Mouse (Mus musculus) MEL (cell line): ENCODE measurements around the gene D630003M21Rik. TPM values are rescaled to one million over a fixed set of nuclear protein-coding genes. Genes with fewer than 3 reads are reported as not detected.

Source experiments
- DNase-seq: peaks from one replicate; pipeline ENCODE4 v3.0.0; 2011; ENCODE audit warnings: low read depth, low spot score
- H3K27ac ChIP-seq: 2 replicates; pipeline ENCODE4 v1.5.1; 2012; ENCODE audit warnings: low read depth, mild to moderate bottlenecking, control low read depth, low read length, moderate library complexity; ENCODE audit not compliant: control insufficient read depth
- H3K27me3 ChIP-seq, 2 experiments: fragments of 150-350 bp in 1 of 2; sonication (generic) in 1 of 2; 2 replicates each; pipeline ENCODE4 v1.6.1; 2012; ENCODE audit warnings: low read length in 2 of 2, mild to moderate bottlenecking in 2 of 2, improper control_type of control experiment in 1 of 2, moderate library complexity in 1 of 2; ENCODE audit not compliant: insufficient read depth in 2 of 2, control insufficient read depth in 1 of 2
- H3K36me3 ChIP-seq, 2 experiments: 2 replicates each; pipeline ENCODE4 v1.6.1; 2012 to 2014; ENCODE audit warnings: low read length in 2 of 2, improper control_type of control experiment in 1 of 2, inconsistent platforms in 1 of 2, mild to moderate bottlenecking in 1 of 2; ENCODE audit not compliant: insufficient read depth in 2 of 2, control insufficient read depth in 1 of 2
- H3K4me1 ChIP-seq, 2 experiments: fragments of 150-350 bp in 1 of 2; sonication (generic) in 1 of 2; 2 replicates each; pipeline ENCODE4 v1.6.1; 2012; ENCODE audit warnings: low read length in 2 of 2, improper control_type of control experiment in 1 of 2, mild to moderate bottlenecking in 1 of 2; ENCODE audit not compliant: insufficient read depth in 2 of 2, control insufficient read depth in 1 of 2
- H3K4me3 ChIP-seq, 2 experiments: fragments of 150-350 bp in 1 of 2; sonication (generic) in 1 of 2; 2 replicates each; pipeline ENCODE4 v1.5.1; 2012; ENCODE audit warnings: low read depth in 2 of 2, low read length in 2 of 2, mild to moderate bottlenecking in 2 of 2, moderate library complexity in 2 of 2, control low read depth in 1 of 2, improper control_type of control experiment in 1 of 2; ENCODE audit not compliant: control insufficient read depth in 1 of 2, insufficient read depth in 1 of 2
- H3K79me2 ChIP-seq: 2 replicates; pipeline ENCODE4 v1.6.1; 2012; ENCODE audit warnings: mild to moderate bottlenecking, low read length, moderate library complexity; ENCODE audit not compliant: control insufficient read depth, poor library complexity, insufficient read depth
- H3K9ac ChIP-seq: 2 replicates; pipeline ENCODE4 v1.6.1; 2012; ENCODE audit warnings: low read depth, mild to moderate bottlenecking, control low read depth, low read length, moderate library complexity; ENCODE audit not compliant: control insufficient read depth, poor library complexity, severe bottlenecking
- H3K9me3 ChIP-seq: fragments of 150-350 bp; sonication (generic); replicated peaks from 2 replicates; pipeline ENCODE4 v1.6.1; 2012; ENCODE audit warnings: mild to moderate bottlenecking, low read length, improper control_type of control experiment, moderate library complexity; ENCODE audit not compliant: insufficient read depth
- CHD1 ChIP-seq: IDR thresholded peaks from 2 replicates; pipeline ENCODE4 v1.6.1; 2012; ENCODE audit warnings: low read depth, mild to moderate bottlenecking, inconsistent platforms, low read length, improper control_type of control experiment
- CHD2 ChIP-seq: IDR thresholded peaks from 2 replicates; pipeline ENCODE4 v1.6.1; 2011; ENCODE audit warnings: low read length, improper control_type of control experiment
- E2F4 ChIP-seq: IDR thresholded peaks from 2 replicates; pipeline ENCODE4 v1.6.1; 2011; ENCODE audit warnings: low read depth, low read length, improper control_type of control experiment, borderline replicate concordance
- ELF1 ChIP-seq: IDR thresholded peaks from 2 replicates; pipeline ENCODE4 v1.6.1; 2014; ENCODE audit warnings: low read depth, mild to moderate bottlenecking, inconsistent platforms, low read length, improper control_type of control experiment, moderate library complexity
- EP300 ChIP-seq, 2 experiments: IDR thresholded peaks; 2 replicates each; pipeline ENCODE4 v1.6.1; 2011; ENCODE audit warnings: improper control_type of control experiment in 2 of 2, low read length in 2 of 2, low read depth in 1 of 2, mild to moderate bottlenecking in 1 of 2
- ETS1 ChIP-seq: IDR thresholded peaks from 2 replicates; pipeline ENCODE4 v1.6.1; 2012; ENCODE audit warnings: low read depth, mild to moderate bottlenecking, inconsistent platforms, low read length, improper control_type of control experiment, moderate library complexity
- HCFC1 ChIP-seq: IDR thresholded peaks from 2 replicates; pipeline ENCODE4 v1.6.1; 2012; ENCODE audit warnings: low read depth, mild to moderate bottlenecking, inconsistent platforms, low read length, improper control_type of control experiment, moderate library complexity
- JUND ChIP-seq: IDR thresholded peaks from 2 replicates; pipeline ENCODE4 v1.6.1; 2011; ENCODE audit warnings: low read depth, mild to moderate bottlenecking, improper control_type of control experiment, low read length
- KAT2A ChIP-seq: conservative IDR thresholded peaks from 2 replicates; pipeline ENCODE4 v1.6.1; 2012; ENCODE audit warnings: low read depth, low read length, improper control_type of control experiment, inconsistent platforms
- MAX ChIP-seq: IDR thresholded peaks from 2 replicates; pipeline ENCODE4 v1.6.1; 2011; ENCODE audit warnings: low read length, improper control_type of control experiment
- MAZ ChIP-seq: IDR thresholded peaks from 2 replicates; pipeline ENCODE4 v1.6.1; 2012; ENCODE audit warnings: low read depth, mild to moderate bottlenecking, inconsistent platforms, low read length, improper control_type of control experiment
- MXI1 ChIP-seq: IDR thresholded peaks from 2 replicates; pipeline ENCODE4 v1.6.1; 2011; ENCODE audit warnings: mild to moderate bottlenecking, low read depth, low read length, improper control_type of control experiment
- POLR2A ChIP-seq, 2 experiments: IDR thresholded peaks; 2 replicates each; pipeline ENCODE4 v1.6.1; 2011 to 2012; ENCODE audit warnings: low read length in 2 of 2, mild to moderate bottlenecking in 2 of 2, control low read depth in 1 of 2, improper control_type of control experiment in 1 of 2, low read depth in 1 of 2, moderate library complexity in 1 of 2; ENCODE audit not compliant: control insufficient read depth in 1 of 2, insufficient read depth in 1 of 2, poor library complexity in 1 of 2
- POLR2AphosphoS5 ChIP-seq: IDR thresholded peaks from 2 replicates; pipeline ENCODE4 v1.6.1; 2012; ENCODE audit warnings: low read depth, borderline replicate concordance, mild to moderate bottlenecking, inconsistent platforms, low read length, moderate library complexity, mixed read lengths
- TAL1 ChIP-seq: IDR thresholded peaks from 2 replicates; pipeline ENCODE4 v1.6.1; 2012; ENCODE audit warnings: mild to moderate bottlenecking, inconsistent platforms, low read length, moderate library complexity, mixed read lengths
- TBP ChIP-seq: IDR thresholded peaks from 2 replicates; pipeline ENCODE4 v1.8.0; 2011; ENCODE audit warnings: low read depth, low read length, improper control_type of control experiment
- TCF12 ChIP-seq: IDR thresholded peaks from 2 replicates; pipeline ENCODE4 v1.6.1; 2014; ENCODE audit warnings: low read depth, mild to moderate bottlenecking, inconsistent platforms, low read length, improper control_type of control experiment, moderate library complexity
- UBTF ChIP-seq: IDR thresholded peaks from 2 replicates; pipeline ENCODE4 v1.6.1; 2012; ENCODE audit warnings: low read depth, mild to moderate bottlenecking, inconsistent platforms, low read length, improper control_type of control experiment, moderate library complexity, borderline replicate concordance; ENCODE audit not compliant: insufficient read depth
- USF1 ChIP-seq: IDR thresholded peaks from 2 replicates; pipeline ENCODE4 v1.6.1; 2014; ENCODE audit warnings: low read depth, mild to moderate bottlenecking, inconsistent platforms, low read length, improper control_type of control experiment, moderate library complexity
- USF2 ChIP-seq, 2 experiments: IDR thresholded peaks; 2 replicates each; pipeline ENCODE4 v1.6.1; 2011 to 2012; ENCODE audit warnings: improper control_type of control experiment in 2 of 2, low read length in 2 of 2, borderline replicate concordance in 1 of 2, inconsistent platforms in 1 of 2, low read depth in 1 of 2, mild to moderate bottlenecking in 1 of 2; ENCODE audit not compliant: insufficient read depth in 1 of 2
- ZKSCAN1 ChIP-seq: IDR thresholded peaks from 2 replicates; pipeline ENCODE4 v1.6.1; 2012; ENCODE audit warnings: low read depth, mild to moderate bottlenecking, inconsistent platforms, low read length, improper control_type of control experiment, moderate library complexity
- ZMIZ1 ChIP-seq: IDR thresholded peaks from 2 replicates; pipeline ENCODE4 v1.6.1; 2012; ENCODE audit warnings: low read depth, mild to moderate bottlenecking, inconsistent platforms, low read length, improper control_type of control experiment, moderate library complexity
- polyA plus RNA-seq, 2 experiments: library from polyadenylated mRNA; stranded (reverse) in 1 of 2; unstranded in 1 of 2; fragments of >175 nt in 1 of 2; fragments of >200 nt in 1 of 2; gene quantifications; 2 replicates each; pipeline versions ENCODE4 v1.2.1 to v1.2.4; 2012; ENCODE audit warnings: low replicate concordance in 2 of 2, low read depth in 1 of 2; ENCODE audit not compliant: insufficient read length in 2 of 2, insufficient read depth in 1 of 2, missing spikeins in 1 of 2
- total RNA-seq: library from RNA; depleted of rRNA; stranded (reverse); fragments of 300-350 nt; gene quantifications from 2 replicates; pipeline ENCODE4 v1.2.3, GENCODE M21; 2012

Gene D630003M21Rik
- total and polyA plus RNA-seq, 3 experiments, result 0.10 TPM; not detected in 2

DNA sequence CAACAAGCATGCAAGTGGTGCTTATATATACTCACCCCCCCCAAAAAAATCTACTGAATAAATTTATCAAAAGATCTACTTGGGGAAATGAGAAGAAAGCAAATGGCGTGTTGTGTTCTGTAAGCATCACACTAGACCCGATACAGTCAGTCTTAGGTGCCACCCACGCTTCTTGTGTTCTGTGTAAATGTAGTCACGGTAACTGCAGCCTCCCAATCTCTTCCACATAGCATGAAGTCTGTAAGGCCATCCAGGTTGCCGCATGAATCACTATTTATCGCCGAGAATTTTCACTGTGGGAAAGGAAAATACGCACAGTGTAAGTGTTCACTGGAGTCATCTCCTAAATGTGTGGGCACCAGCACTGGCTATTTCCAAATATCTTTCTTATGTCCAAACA lies 45.8 kb downstream of the D630003M21Rik start:
- Histone ChIP-seq H3K27ac (no peak overlapping the region), H3K4me1 (no peaks in the 10 kb centered on the region), H3K79me2 (no peaks in the 10 kb centered on the region), H3K27me3 (0 out of 4 replicates have a peak, but pooled peaks cover 0 to 1% of the 10 kb centered on the region in 2 experiments), H3K36me3 (no peaks in the 10 kb centered on the region), H3K4me3 (no peak overlapping the region), H3K9me3 (no peaks in the 10 kb centered on the region), H3K9ac (no peak overlapping the region)
- TF ChIP-seq EP300 (IDR thresholded peaks at IDR 0.05; ENCODE audit: low read depth in 1 of 2, low read length in 2 of 2) (no peak), HCFC1 (no peak), CHD1 (no peak), MAZ (no peak), TBP (no peak), POLR2A (IDR thresholded peaks at IDR 0.05; ENCODE audit: control insufficient read depth in 1 of 2, insufficient read depth in 1 of 2, low read depth in 1 of 2, low read length in 2 of 2, poor library complexity in 1 of 2) (no peak), TCF12 (no peak), KAT2A (no peak), USF1 (no peak), ZKSCAN1 (no peak), JUND (no peak), USF2 (IDR thresholded peaks at IDR 0.05; ENCODE audit: borderline replicate concordance in 1 of 2, insufficient read depth in 1 of 2, low read depth in 1 of 2, low read length in 2 of 2) (no peak), TAL1 (no peak)
- DNase-seq, result no peak

DNA sequence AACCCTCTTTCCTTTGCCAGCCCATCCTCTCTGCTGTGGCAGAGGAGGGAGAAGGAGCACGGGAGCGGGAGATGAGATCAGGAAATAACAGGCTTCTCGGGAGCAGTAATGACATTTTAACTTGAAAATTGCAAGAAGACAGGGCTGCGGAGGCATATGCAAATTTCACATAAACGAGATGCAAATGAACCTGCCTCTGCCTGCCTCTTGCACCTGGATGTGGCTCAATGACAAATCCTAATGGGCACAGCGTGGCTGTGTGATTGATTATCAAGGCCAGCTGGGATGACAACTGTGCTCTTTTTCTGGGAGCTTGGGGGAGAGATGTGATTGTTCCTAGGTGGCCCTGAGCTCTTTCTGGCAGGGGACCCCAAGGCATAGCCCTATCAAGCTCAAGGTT lies 47.1 kb downstream of the D630003M21Rik start:
- Histone ChIP-seq H3K36me3 (no peaks in the 10 kb centered on the region), H3K4me1 (no peaks in the 10 kb centered on the region), H3K4me3 (no peak overlapping the region), H3K9me3 (no peaks in the 10 kb centered on the region), H3K79me2 (no peaks in the 10 kb centered on the region), H3K9ac (no peak overlapping the region), H3K27ac (no peak overlapping the region)
- DNase-seq, result no peak
- TF ChIP-seq HCFC1 (no peak), ELF1 (no peak), ZKSCAN1 (no peak), EP300 (IDR thresholded peaks at IDR 0.05; ENCODE audit: low read depth in 1 of 2, low read length in 2 of 2) (no peak), ETS1 (no peak), USF2 (IDR thresholded peaks at IDR 0.05; ENCODE audit: borderline replicate concordance in 1 of 2, insufficient read depth in 1 of 2, low read depth in 1 of 2, low read length in 2 of 2) (no peak), TBP (no peak), POLR2A (IDR thresholded peaks at IDR 0.05; ENCODE audit: control insufficient read depth in 1 of 2, insufficient read depth in 1 of 2, low read depth in 1 of 2, low read length in 2 of 2, poor library complexity in 1 of 2) (no peak), MAX (no peak), CHD2 (no peak), ZMIZ1 (no peak), E2F4 (no peak), USF1 (no peak), TAL1 (no peak), MXI1 (no peak), UBTF (no peak), POLR2AphosphoS5 (no peak)
- TF ChIP-seq, all 39 proteins: peak for 0
- H3K27me3 ChIP-seq, result 0 out of 4 replicates have a peak, but pooled peaks cover 0 to 1% of the 10 kb centered on the region in 2 experiments
